Mouse (Mus musculus): ENCODE results near the gene E130308A19Rik. TPM values are rescaled to one million over a fixed set of nuclear protein-coding genes. Genes with fewer than 3 reads are reported as not detected.

Gene E130308A19Rik
- polyA plus RNA-seq, 1 experiment from 2014 or later, result 35.6 TPM

GRCm38 (mm10) chr4:59717349-59717748 is 91.3 kb downstream of the E130308A19Rik start:
- no peak for ATAC-seq (ENCODE audit: insufficient number of reproducible peaks, low FRiP score, low TSS enrichment, low read depth)
- no peaks in the 10 kb centered on the region for H3K27me3 ChIP-seq (ENCODE audit: control insufficient read depth, insufficient read depth, low read length)
- no peaks in the 10 kb centered on the region for H3K36me3 ChIP-seq (ENCODE audit: control insufficient read depth, insufficient read depth, low read length)
- no peaks in the 10 kb centered on the region for H3K9me3 ChIP-seq (ENCODE audit: control insufficient read depth, low read length)
- no peak overlapping the region for H3K4me3 ChIP-seq (ENCODE audit: low read depth, low read length)
- H3K4me2 ChIP-seq (ENCODE audit: low read depth, severe bottlenecking), result no peak overlapping the region
- WGBS, result 76% methylated on average over 4 of the region's 4 CpGs
- H3K27ac ChIP-seq (replicated peaks; ENCODE audit: low read depth, low read length), result no peak overlapping the region
- H3K9ac ChIP-seq (ENCODE audit: low read length), result no peak overlapping the region
- H3K4me1 ChIP-seq (ENCODE audit: control insufficient read depth, insufficient read depth, low read length), result peaks cover 13% of the 10 kb centered on the region
- peak; percentile 21 for DNase-seq (ENCODE audit: low spot score)

- WGBS, result 41% methylated on average over 8 of the region's 8 CpGs
- DNase-seq (ENCODE audit: low spot score) (peak; percentile 20), ATAC-seq (ENCODE audit: insufficient number of reproducible peaks, low FRiP score, low TSS enrichment, low read depth) (no peak)
- H3K4me3 ChIP-seq (ENCODE audit: low read depth, low read length), result no peak overlapping the region
- no peaks in the 10 kb centered on the region for H3K27me3 ChIP-seq (ENCODE audit: control insufficient read depth, insufficient read depth, low read length)
- no peak overlapping the region for H3K4me2 ChIP-seq (ENCODE audit: low read depth, severe bottlenecking)
- peaks cover 5% of the 10 kb centered on the region; the same call in 1 of the 2 replicates for H3K4me1 ChIP-seq (ENCODE audit: control insufficient read depth, insufficient read depth, low read length)
- no peaks in the 10 kb centered on the region for H3K36me3 ChIP-seq (ENCODE audit: control insufficient read depth, insufficient read depth, low read length)
- no peaks in the 10 kb centered on the region for H3K9me3 ChIP-seq (ENCODE audit: control insufficient read depth, low read length)
- H3K9ac ChIP-seq (ENCODE audit: low read length), result no peak overlapping the region
- no peak overlapping the region for H3K27ac ChIP-seq (replicated peaks; ENCODE audit: low read depth, low read length)
Measured at GRCm38 (mm10) chr4:59718542-59718941, 92.5 kb downstream of the E130308A19Rik start.

GRCm38 (mm10) chr4:59719481-59720355 is 93.7 kb downstream of the E130308A19Rik start:
- WGBS, result 86% methylated on average over 32 of the region's 32 CpGs
- no peak overlapping the region for H3K9ac ChIP-seq (ENCODE audit: low read length)
- H3K4me2 ChIP-seq (ENCODE audit: low read depth, severe bottlenecking), result no peak overlapping the region
- no peaks in the 10 kb centered on the region for H3K27me3 ChIP-seq (ENCODE audit: control insufficient read depth, insufficient read depth, low read length)
- no peak overlapping the region for H3K27ac ChIP-seq (replicated peaks; ENCODE audit: low read depth, low read length)
- DNase-seq (ENCODE audit: low spot score) (peak; percentile 19), ATAC-seq (ENCODE audit: insufficient number of reproducible peaks, low FRiP score, low TSS enrichment, low read depth) (no peak)
- H3K4me1 ChIP-seq (ENCODE audit: control insufficient read depth, insufficient read depth, low read length), result peaks cover 1% of the 10 kb centered on the region; the same call in 1 of the 2 replicates
- no peaks in the 10 kb centered on the region for H3K9me3 ChIP-seq (ENCODE audit: control insufficient read depth, low read length)
- no peak overlapping the region for H3K4me3 ChIP-seq (ENCODE audit: low read depth, low read length)
- no peaks in the 10 kb centered on the region for H3K36me3 ChIP-seq (ENCODE audit: control insufficient read depth, insufficient read depth, low read length)

GRCm38 (mm10) chr4:59721811-59722210 is 95.8 kb downstream of the E130308A19Rik start:
- Histone ChIP-seq H3K27ac (replicated peaks; ENCODE audit: low read depth, low read length) (no peak overlapping the region), H3K9me3 (ENCODE audit: control insufficient read depth, low read length) (no peaks in the 10 kb centered on the region), H3K27me3 (ENCODE audit: control insufficient read depth, insufficient read depth, low read length) (no peaks in the 10 kb centered on the region), H3K36me3 (ENCODE audit: control insufficient read depth, insufficient read depth, low read length) (no peaks in the 10 kb centered on the region), H3K4me3 (ENCODE audit: low read depth, low read length) (no peak overlapping the region), H3K9ac (ENCODE audit: low read length) (no peak overlapping the region), H3K4me1 (ENCODE audit: control insufficient read depth, insufficient read depth, low read length) (no peaks in the 10 kb centered on the region; the same call in 1 of the 2 replicates), H3K4me2 (ENCODE audit: low read depth, severe bottlenecking) (no peak overlapping the region)
- ATAC-seq (ENCODE audit: insufficient number of reproducible peaks, low FRiP score, low TSS enrichment, low read depth) (no peak), DNase-seq (ENCODE audit: low spot score) (no peak)
- 81% methylated on average over 3 of the region's 3 CpGs for WGBS

GRCm38 (mm10) chr4:59725579-59725978 is 99.6 kb downstream of the E130308A19Rik start:
- WGBS, result 90% methylated on average over 4 of the region's 4 CpGs
- H3K27ac ChIP-seq (replicated peaks; ENCODE audit: low read depth, low read length), result no peak overlapping the region
- ATAC-seq (ENCODE audit: insufficient number of reproducible peaks, low FRiP score, low TSS enrichment, low read depth), result no peak

GRCm38 (mm10) chr4:59726501-59726900 is 100.5 kb downstream of the E130308A19Rik start:
- no peaks in the 10 kb centered on the region for H3K9me3 ChIP-seq (ENCODE audit: control insufficient read depth, low read length)
- DNase-seq (ENCODE audit: low spot score) (peak; percentile 13), ATAC-seq (ENCODE audit: insufficient number of reproducible peaks, low FRiP score, low TSS enrichment, low read depth) (no peak)
- no peak overlapping the region for H3K27ac ChIP-seq (replicated peaks; ENCODE audit: low read depth, low read length)
- WGBS, result 93% methylated on average over 12 of the region's 12 CpGs
- H3K4me2 ChIP-seq (ENCODE audit: low read depth, severe bottlenecking), result no peak overlapping the region
- no peaks in the 10 kb centered on the region for H3K27me3 ChIP-seq (ENCODE audit: control insufficient read depth, insufficient read depth, low read length)
- no peak overlapping the region for H3K9ac ChIP-seq (ENCODE audit: low read length)
- H3K4me3 ChIP-seq (ENCODE audit: low read depth, low read length), result no peak overlapping the region
- no peaks in the 10 kb centered on the region for H3K4me1 ChIP-seq (ENCODE audit: control insufficient read depth, insufficient read depth, low read length)
- no peaks in the 10 kb centered on the region for H3K36me3 ChIP-seq (ENCODE audit: control insufficient read depth, insufficient read depth, low read length)

More at GRCm38 (mm10) chr4:59725579-59725978, 99.6 kb downstream of the E130308A19Rik start:
- Histone ChIP-seq H3K9ac (ENCODE audit: low read length) (no peak overlapping the region), H3K27me3 (ENCODE audit: control insufficient read depth, insufficient read depth, low read length) (no peaks in the 10 kb centered on the region), H3K4me3 (ENCODE audit: low read depth, low read length) (no peak overlapping the region), H3K9me3 (ENCODE audit: control insufficient read depth, low read length) (no peaks in the 10 kb centered on the region), H3K4me1 (ENCODE audit: control insufficient read depth, insufficient read depth, low read length) (no peaks in the 10 kb centered on the region), H3K4me2 (ENCODE audit: low read depth, severe bottlenecking) (no peak overlapping the region), H3K36me3 (ENCODE audit: control insufficient read depth, insufficient read depth, low read length) (no peaks in the 10 kb centered on the region)
- no peak for DNase-seq (ENCODE audit: low spot score)

GRCm38 (mm10) chr4:59727187-59727877 is 101.3 kb downstream of the E130308A19Rik start:
- Histone ChIP-seq H3K4me1 (ENCODE audit: control insufficient read depth, insufficient read depth, low read length) (no peaks in the 10 kb centered on the region), H3K27me3 (ENCODE audit: control insufficient read depth, insufficient read depth, low read length) (no peaks in the 10 kb centered on the region), H3K36me3 (ENCODE audit: control insufficient read depth, insufficient read depth, low read length) (no peaks in the 10 kb centered on the region), H3K9ac (ENCODE audit: low read length) (no peak overlapping the region), H3K4me3 (ENCODE audit: low read depth, low read length) (no peak overlapping the region), H3K4me2 (ENCODE audit: low read depth, severe bottlenecking) (no peak overlapping the region), H3K27ac (replicated peaks; ENCODE audit: low read depth, low read length) (no peak overlapping the region), H3K9me3 (ENCODE audit: control insufficient read depth, low read length) (no peaks in the 10 kb centered on the region)
- DNase-seq (ENCODE audit: low spot score) (peak; percentile 17), ATAC-seq (ENCODE audit: insufficient number of reproducible peaks, low FRiP score, low TSS enrichment, low read depth) (no peak)
- WGBS, result 75% methylated on average over 5 of the region's 5 CpGs

GRCm38 (mm10) chr4:59727878-59728261 is 101.9 kb downstream of the E130308A19Rik start:
- no peaks in the 10 kb centered on the region for H3K4me1 ChIP-seq (ENCODE audit: control insufficient read depth, insufficient read depth, low read length)
- 70% methylated on average over 9 of the region's 9 CpGs for WGBS
- no peak for ATAC-seq (ENCODE audit: insufficient number of reproducible peaks, low FRiP score, low TSS enrichment, low read depth)

More at GRCm38 (mm10) chr4:59727878-59728261, 101.9 kb downstream of the E130308A19Rik start:
- Histone ChIP-seq H3K9ac (ENCODE audit: low read length) (no peak overlapping the region), H3K4me2 (ENCODE audit: low read depth, severe bottlenecking) (no peak overlapping the region), H3K4me3 (ENCODE audit: low read depth, low read length) (no peak overlapping the region), H3K27me3 (ENCODE audit: control insufficient read depth, insufficient read depth, low read length) (no peaks in the 10 kb centered on the region), H3K27ac (replicated peaks; ENCODE audit: low read depth, low read length) (no peak overlapping the region), H3K9me3 (ENCODE audit: control insufficient read depth, low read length) (no peaks in the 10 kb centered on the region), H3K36me3 (ENCODE audit: control insufficient read depth, insufficient read depth, low read length) (no peaks in the 10 kb centered on the region)
- DNase-seq (ENCODE audit: low spot score), result peak; percentile 20
